Mouse (Mus musculus) CD4-positive helper T cell, adult 2 months (primary cell): Measurements from ENCODE around the gene Scube1.

Source experiments
- DNase-seq: peaks from one replicate; pipeline ENCODE4 v3.0.0-alpha.2; 2012; ENCODE audit warnings: low read depth, missing footprints, low spot score

Gene Scube1

GRCm38 (mm10) chr15:83724886-83725269 lies at the start of gene Scube1:
Gene Scube1 (minus strand): TSS chr15:83725021.
- peak; percentile 43 for DNase-seq

GRCm38 (mm10) chr15:83772953-83773352 lies 48.1 kb upstream of the Scube1 start:
- DNase-seq = no peak

GRCm38 (mm10) chr15:83772460-83772859 lies 47.6 kb upstream of the Scube1 start:
- DNase-seq = no peak

GRCm38 (mm10) chr15:83771346-83772053 lies 46.7 kb upstream of the Scube1 start:
- DNase-seq = no peak

- no peak for DNase-seq
These were observed 40.7 kb upstream of the Scube1 start for GRCm38 (mm10) chr15:83765388-83766029.

- DNase-seq = no peak
These were observed 36.7 kb upstream of the Scube1 start for GRCm38 (mm10) chr15:83761512-83761911.

GRCm38 (mm10) chr15:83760683-83761082 lies 35.9 kb upstream of the Scube1 start:
- peak; percentile 15 for DNase-seq

- no peak for DNase-seq
These were observed 34.1 kb upstream of the Scube1 start for GRCm38 (mm10) chr15:83758958-83759357.

- DNase-seq = peak; percentile 10
These were observed 31.9 kb upstream of the Scube1 start for GRCm38 (mm10) chr15:83756742-83757141.

- DNase-seq = no peak
These were observed 24.6 kb upstream of the Scube1 start for GRCm38 (mm10) chr15:83749436-83749835.

- no peak for DNase-seq
These were observed 24.2 kb upstream of the Scube1 start for GRCm38 (mm10) chr15:83748986-83749385.

GRCm38 (mm10) chr15:83746311-83746710 lies 21.5 kb upstream of the Scube1 start:
- DNase-seq = no peak

- DNase-seq = no peak
These were observed 17.2 kb upstream of the Scube1 start for GRCm38 (mm10) chr15:83742018-83742417.

GRCm38 (mm10) chr15:83740676-83741422 lies 16.0 kb upstream of the Scube1 start:
- no peak for DNase-seq

GRCm38 (mm10) chr15:83727626-83728025 lies 2.8 kb upstream of the Scube1 start:
- DNase-seq = peak; percentile 17

- DNase-seq = no peak
These were observed 1.9 kb upstream of the Scube1 start for GRCm38 (mm10) chr15:83726741-83727140.

- no peak for DNase-seq
These were observed 857 bp upstream of the Scube1 start for GRCm38 (mm10) chr15:83725556-83726200.

GRCm38 (mm10) chr15:83724160-83724885 lies 498 bp downstream of the Scube1 start:
- DNase-seq = no peak

- DNase-seq = no peak
These were observed 9.1 kb downstream of the Scube1 start for GRCm38 (mm10) chr15:83715582-83716228.

GRCm38 (mm10) chr15:83712798-83713197 lies 12.0 kb downstream of the Scube1 start:
- DNase-seq = no peak

- DNase-seq = no peak
These were observed 12.5 kb downstream of the Scube1 start for GRCm38 (mm10) chr15:83712361-83712760.
